Mouse (Mus musculus) liver, adult 2 months (tissue): ENCODE measurements around the gene Tmem114. TPM values are rescaled to one million over a fixed set of nuclear protein-coding genes. Genes with fewer than 3 reads are reported as not detected.

Source experiments
- DNase-seq: peaks from one replicate; pipeline ENCODE4 v3.0.0-alpha.2; 2011; ENCODE audit warnings: low read depth, low spot score; ENCODE audit errors: extremely low read depth
- H3K27ac ChIP-seq: fragments of 200-500 bp; replicated peaks from 2 replicates; pipeline ENCODE4 v1.5.1; 2012; ENCODE audit warnings: low read depth, mild to moderate bottlenecking, control low read depth, inconsistent platforms, low read length; ENCODE audit not compliant: insufficient read depth
- H3K27me3 ChIP-seq: fragments of 200-500 bp; 2 replicates; pipeline ENCODE4 v1.6.1; 2012; ENCODE audit warnings: mild to moderate bottlenecking, moderate library complexity, low read length, inconsistent platforms; ENCODE audit not compliant: control insufficient read depth, insufficient read depth
- H3K36me3 ChIP-seq: fragments of 200-500 bp; 2 replicates; pipeline ENCODE4 v1.6.1; 2012; ENCODE audit warnings: low read length, inconsistent platforms; ENCODE audit not compliant: control insufficient read depth, insufficient read depth
- H3K4me1 ChIP-seq: fragments of 200-500 bp; 2 replicates; pipeline ENCODE4 v1.6.1; 2011; ENCODE audit warnings: low read length; ENCODE audit not compliant: control insufficient read depth, insufficient read depth
- H3K4me3 ChIP-seq: fragments of 200-500 bp; 2 replicates; pipeline ENCODE4 v1.5.1; 2011; ENCODE audit warnings: low read depth, mild to moderate bottlenecking, control low read depth, low read length, moderate library complexity; ENCODE audit not compliant: insufficient read depth
- H3K79me2 ChIP-seq: fragments of 200-500 bp; 2 replicates; pipeline ENCODE4 v1.6.1; 2012; ENCODE audit warnings: inconsistent platforms, mild to moderate bottlenecking, low read length, moderate library complexity; ENCODE audit not compliant: control insufficient read depth, insufficient read depth
- H3K9ac ChIP-seq: fragments of 200-500 bp; 2 replicates; pipeline ENCODE4 v1.6.1; 2012; ENCODE audit warnings: low read depth, mild to moderate bottlenecking, control low read depth, inconsistent platforms, low read length
- CTCF ChIP-seq: fragments of 200-500 bp; IDR thresholded peaks from 2 replicates; pipeline ENCODE4 v1.5.1; 2011; ENCODE audit warnings: low read depth, low read length, control low read depth
- POLR2A ChIP-seq: fragments of 200-500 bp; IDR thresholded peaks from 2 replicates; pipeline ENCODE4 v1.6.1; 2011; ENCODE audit warnings: low read length, control low read depth; ENCODE audit not compliant: insufficient read depth; ENCODE audit errors: extremely low read depth
- WGBS: fragments of 180-500 bp; shearing (Covaris S2); methylation state at CpG from one replicate; pipeline ENCODE4 v1.1.7; 2018; 5-methylcytosine and 5-hydroxymethylcytosine counted together
- polyA plus RNA-seq: library from polyadenylated mRNA; depleted of rRNA; stranded (reverse); fragments of >200 nt; gene quantifications from 2 replicates; pipeline ENCODE4 v1.2.3, GENCODE M21; 2012
- total RNA-seq: library from RNA; depleted of rRNA; stranded (reverse); fragments of >200 nt; gene quantifications from 2 replicates; pipeline ENCODE4 v1.2.3, GENCODE M21; 2014

Gene Tmem114
- total and polyA plus RNA-seq, 2 experiments, result not detected

DNA sequence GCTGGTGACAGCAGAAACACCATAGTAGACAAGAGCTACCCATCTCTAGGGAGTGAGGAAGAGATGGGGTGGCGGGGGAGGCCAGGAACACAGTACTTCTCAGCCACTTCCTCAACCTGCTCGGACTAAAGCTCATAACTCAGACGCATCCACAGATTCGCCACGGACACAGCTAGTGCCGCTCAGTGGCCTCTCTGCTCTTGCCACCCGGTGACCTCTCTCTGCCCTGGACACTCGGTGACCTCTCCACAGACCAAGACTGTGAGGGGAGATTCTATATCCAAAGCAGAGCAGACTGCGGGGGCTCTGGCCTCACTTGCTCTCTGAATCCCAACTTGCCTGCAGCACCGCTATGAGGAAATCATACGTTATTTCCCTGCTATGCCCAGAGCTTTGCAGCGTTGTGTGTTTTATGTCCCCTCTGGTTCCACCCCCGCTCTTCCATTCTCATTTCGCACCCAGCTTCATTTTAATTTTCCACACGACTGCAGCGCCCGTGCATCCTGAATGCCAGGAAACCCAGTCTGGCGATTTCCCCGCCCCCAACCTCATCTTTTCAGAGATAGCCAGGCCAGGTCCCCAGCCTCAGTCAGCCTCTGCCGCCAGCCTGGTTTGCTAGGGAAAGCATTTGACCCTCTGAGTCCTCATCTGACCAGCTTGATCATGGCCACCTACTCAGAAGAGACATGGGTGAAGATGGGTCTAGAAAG lies 7.8 kb downstream of the Tmem114 start:
- H3K36me3 ChIP-seq, result no peaks in the 10 kb centered on the region
- no peak overlapping the region for H3K27ac ChIP-seq
- WGBS, result 76% methylated on average over 20 of the region's 20 CpGs
- H3K4me3 ChIP-seq, result no peak overlapping the region
- DNase-seq, result no peak
- H3K9ac ChIP-seq, result no peak overlapping the region
- TF ChIP-seq POLR2A (no peak), CTCF (no peak)
- no peaks in the 10 kb centered on the region for H3K4me1 ChIP-seq
- no peaks in the 10 kb centered on the region for H3K27me3 ChIP-seq
- H3K79me2 ChIP-seq, result no peaks in the 10 kb centered on the region

GRCm38 (mm10) chr16:8415996-8416395 lies 8.9 kb downstream of the Tmem114 start:
- Histone ChIP-seq H3K79me2 (no peaks in the 10 kb centered on the region), H3K36me3 (no peaks in the 10 kb centered on the region), H3K27ac (no peak overlapping the region), H3K4me3 (no peak overlapping the region), H3K4me1 (no peaks in the 10 kb centered on the region), H3K9ac (no peak overlapping the region), H3K27me3 (no peaks in the 10 kb centered on the region; the same call in 1 of the 2 replicates)
- TF ChIP-seq CTCF (no peak), POLR2A (no peak)
- no peak for DNase-seq
- 88% methylated on average over 8 of the region's 8 CpGs for WGBS

GRCm38 (mm10) chr16:8413441-8413840 lies 11.5 kb downstream of the Tmem114 start:
- 82% methylated on average over 8 of the region's 8 CpGs for WGBS
- Histone ChIP-seq H3K79me2 (no peaks in the 10 kb centered on the region), H3K27ac (no peak overlapping the region), H3K36me3 (no peaks in the 10 kb centered on the region), H3K4me3 (no peak overlapping the region), H3K27me3 (no peaks in the 10 kb centered on the region; the same call in 1 of the 2 replicates), H3K4me1 (no peaks in the 10 kb centered on the region), H3K9ac (no peak overlapping the region)
- no peak for DNase-seq
- TF ChIP-seq POLR2A, result no peak
- TF ChIP-seq CTCF, result no peak

DNA sequence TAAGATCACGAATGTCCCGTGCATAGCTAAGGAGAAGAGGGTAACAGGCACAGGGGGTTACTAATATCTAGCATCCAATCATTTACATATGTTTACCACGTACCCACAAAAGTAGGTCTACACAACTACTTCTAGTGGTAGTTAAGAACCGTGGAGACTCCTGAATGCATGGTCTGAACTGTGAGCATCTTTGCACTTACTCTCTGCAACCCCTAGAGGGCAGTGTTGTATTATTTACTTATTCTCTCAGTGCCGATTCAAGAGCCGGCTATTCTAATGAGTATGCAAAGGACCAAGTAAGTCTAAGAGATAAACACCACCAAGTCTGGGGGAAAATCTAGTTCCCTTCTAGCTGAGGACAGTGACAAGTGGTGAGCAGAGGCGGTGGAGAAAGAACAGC lies 12.7 kb downstream of the Tmem114 start:
- Histone ChIP-seq H3K27ac (no peak overlapping the region), H3K27me3 (no peaks in the 10 kb centered on the region; the same call in 1 of the 2 replicates), H3K9ac (no peak overlapping the region), H3K4me3 (no peak overlapping the region), H3K79me2 (no peaks in the 10 kb centered on the region), H3K4me1 (no peaks in the 10 kb centered on the region), H3K36me3 (no peaks in the 10 kb centered on the region)
- peak; percentile 53 for DNase-seq
- 6% methylated on average over 7 of the region's 7 CpGs for WGBS
- TF ChIP-seq CTCF (peak; percentile 59), POLR2A (no peak)

DNA sequence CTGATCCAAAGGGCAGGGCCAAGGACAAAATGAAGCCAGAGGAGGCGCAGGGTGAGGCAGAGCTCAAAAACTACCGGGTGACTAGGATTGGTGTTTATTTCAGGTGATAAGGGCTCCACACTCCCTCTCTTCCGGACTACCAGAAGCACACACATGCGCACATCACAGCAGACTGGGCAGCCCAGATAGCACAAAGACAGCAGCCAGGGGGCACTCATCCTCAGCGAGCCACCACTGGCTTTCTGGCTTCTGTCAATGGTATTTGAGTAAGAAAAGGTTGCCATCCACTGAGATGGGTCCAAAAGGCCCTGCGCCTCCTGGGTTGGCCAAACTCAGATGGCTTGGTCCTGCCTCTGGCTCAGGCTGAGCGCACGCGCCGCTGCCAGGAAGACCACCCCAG lies 15.7 kb downstream of the Tmem114 start:
- DNase-seq, result no peak
- Histone ChIP-seq H3K36me3 (no peaks in the 10 kb centered on the region), H3K27me3 (no peaks in the 10 kb centered on the region; the same call in 1 of the 2 replicates)

GRCm38 (mm10) chr16:8406708-8407107 lies 18.2 kb downstream of the Tmem114 start:
- peak; percentile 90 for DNase-seq
- WGBS, result under 1% methylated on average over 6 of the region's 6 CpGs
- H3K79me2 ChIP-seq, result no peaks in the 10 kb centered on the region

More for the DNA sequence above, 15.7 kb downstream of the Tmem114 start:
- WGBS, result 54% methylated on average over 10 of the region's 10 CpGs
- Histone ChIP-seq H3K27ac (no peak overlapping the region), H3K4me3 (no peak overlapping the region), H3K79me2 (no peaks in the 10 kb centered on the region), H3K4me1 (no peaks in the 10 kb centered on the region), H3K9ac (no peak overlapping the region)
- TF ChIP-seq POLR2A (no peak), CTCF (no peak)

More at GRCm38 (mm10) chr16:8406708-8407107, 18.2 kb downstream of the Tmem114 start:
- no peak overlapping the region for H3K27ac ChIP-seq
- no peaks in the 10 kb centered on the region for H3K27me3 ChIP-seq
- no peak overlapping the region for H3K4me3 ChIP-seq
- H3K36me3 ChIP-seq, result no peaks in the 10 kb centered on the region
- no peak overlapping the region for H3K9ac ChIP-seq
- no peak for TF ChIP-seq POLR2A
- TF ChIP-seq CTCF, result peak; percentile 72
- H3K4me1 ChIP-seq, result no peaks in the 10 kb centered on the region
